Mouse (Mus musculus): Measurements from ENCODE around the gene B3gnt8.

B3gnt8 gene

GRCm38 (mm10) chr7:25657785-25658184, 31.3 kb downstream of the B3gnt8 start:
- no peak for DNase-seq (ENCODE audit: low spot score in 2 of 2)

GRCm38 (mm10) chr7:25658657-25659472, 32.4 kb downstream of the B3gnt8 start, which contains the start of the genes Bckdha and Exosc5:
TSS of gene Bckdha (minus strand) at chr7:25658981.
TSS of gene Exosc5 (plus strand) at chr7:25659164.
- DNase-seq (ENCODE audit: low spot score in 2 of 2), result peak; percentile 98 to 99

- DNase-seq (ENCODE audit: low spot score in 2 of 2), result no peak
These were observed 39.9 kb downstream of the B3gnt8 start for GRCm38 (mm10) chr7:25666381-25666780.

- DNase-seq (ENCODE audit: low spot score in 2 of 2), result no peak
These were observed 42.7 kb downstream of the B3gnt8 start for GRCm38 (mm10) chr7:25669158-25669557.

- no peak for DNase-seq (ENCODE audit: low spot score in 2 of 2)
These were observed 43.2 kb downstream of the B3gnt8 start for GRCm38 (mm10) chr7:25669631-25670030.

GRCm38 (mm10) chr7:25670096-25670495, 43.6 kb downstream of the B3gnt8 start:
- no peak for DNase-seq (ENCODE audit: low spot score in 2 of 2)

GRCm38 (mm10) chr7:25671686-25672085, 45.2 kb downstream of the B3gnt8 start:
- no peak for DNase-seq (ENCODE audit: low spot score in 2 of 2)

- DNase-seq (ENCODE audit: low spot score in 2 of 2), result no peak
These were observed 46.0 kb downstream of the B3gnt8 start for GRCm38 (mm10) chr7:25672442-25672841.

GRCm38 (mm10) chr7:25674297-25674696, 47.8 kb downstream of the B3gnt8 start:
- no peak for DNase-seq (ENCODE audit: low spot score in 2 of 2)

GRCm38 (mm10) chr7:25674719-25675300, 48.4 kb downstream of the B3gnt8 start, which contains the start of gene Tmem91:
TSS of gene Tmem91 (minus strand) at chr7:25675166.
- DNase-seq (ENCODE audit: low spot score in 2 of 2), result no peak

GRCm38 (mm10) chr7:25675405-25675804, 49.0 kb downstream of the B3gnt8 start:
- no peak for DNase-seq (ENCODE audit: low spot score in 2 of 2)

- DNase-seq (ENCODE audit: low spot score in 2 of 2), result no peak
These were observed 49.8 kb downstream of the B3gnt8 start for GRCm38 (mm10) chr7:25676085-25676781.

- no peak for DNase-seq (ENCODE audit: low spot score in 2 of 2)
These were observed 50.6 kb downstream of the B3gnt8 start for GRCm38 (mm10) chr7:25677013-25677412.

- DNase-seq (ENCODE audit: low spot score in 2 of 2), result no peak
These were observed 53.5 kb downstream of the B3gnt8 start for GRCm38 (mm10) chr7:25679971-25680370.

- peak; percentile 99 to 100 for DNase-seq (ENCODE audit: low spot score in 2 of 2)
These were observed 54.2 kb downstream of the B3gnt8 start, which contains the start of gene B9d2 for GRCm38 (mm10) chr7:25680514-25681258. TSS of gene B9d2 (plus strand) at chr7:25680780.

- peak; percentile 31 to 71 for DNase-seq (ENCODE audit: low spot score in 2 of 2)
These were observed 55.1 kb downstream of the B3gnt8 start for GRCm38 (mm10) chr7:25681341-25682231.

- peak; percentile 70 to 74 for DNase-seq (ENCODE audit: low spot score in 2 of 2)
These were observed 57.2 kb downstream of the B3gnt8 start for GRCm38 (mm10) chr7:25683474-25684180.

- DNase-seq (ENCODE audit: low spot score in 2 of 2), result peak in 1 of 2 experiments; percentile 65
These were observed 58.2 kb downstream of the B3gnt8 start for GRCm38 (mm10) chr7:25684659-25685058.
